Mouse (Mus musculus) heart, adult 18-20 months (tissue): ENCODE data around the gene Nifk. TPM values are rescaled to one million over a fixed set of nuclear protein-coding genes. Genes with fewer than 3 reads are reported as not detected.

Experiments used
- DNase-seq, 2 experiments: peaks; one replicate each; pipeline ENCODE4 v3.0.0; 2021 to 2022; ENCODE audit warnings: mixed read lengths in 1 of 2
- total RNA-seq, 2 experiments: library from RNA; stranded (reverse); gene quantifications; 2 replicates each; pipeline ENCODE4 v1.2.3; 2021

Nifk gene
- total RNA-seq, 2 experiments from 2014 or later = 15.1 to 16.9 TPM

GRCm38 (mm10) chr1:118380105-118380786 is 58.6 kb downstream of the Nifk start:
- DNase-seq = no peak

Other genes with a start within 250 kb of the Nifk start
- not detected for gene Gm29106, start 145.3 kb upstream of the Nifk start, total RNA-seq
- 10 to 100 TPM; 70.0 to 79.9 TPM for gene Tsn, start 10.1 kb upstream of the Nifk start, total RNA-seq
- gene Clasp1, start 67.2 kb downstream of the Nifk start, total RNA-seq = 100 to 1,000 TPM; 398 to 415 TPM